Mouse (Mus musculus): ENCODE data around the gene Sirt7.
A peak's percentile ranks its signal among the peaks of the same experiment; 100 is the strongest.

Sirt7 gene

GRCm38 (mm10) chr11:120641255-120641654 lies 16.2 kb upstream of the Sirt7 start:
- no peak for DNase-seq (ENCODE audit: low read depth, low spot score)

- DNase-seq (ENCODE audit: low read depth, low spot score): no peak
These were observed 9.8 kb upstream of the Sirt7 start for GRCm38 (mm10) chr11:120634810-120635209.

GRCm38 (mm10) chr11:120633520-120634343 lies 8.7 kb upstream of the Sirt7 start, which contains the start of gene Mafg:
Gene Mafg (minus strand): TSS chr11:120633600.
- peak; percentile 98 for DNase-seq (ENCODE audit: low read depth, low spot score)

GRCm38 (mm10) chr11:120632559-120633519 lies 7.8 kb upstream of the Sirt7 start:
- peak; percentile 89 for DNase-seq (ENCODE audit: low read depth, low spot score)

- no peak for DNase-seq (ENCODE audit: low read depth, low spot score)
These were observed 6.8 kb upstream of the Sirt7 start for GRCm38 (mm10) chr11:120631726-120632448.

GRCm38 (mm10) chr11:120630881-120631725 lies 6.1 kb upstream of the Sirt7 start:
- DNase-seq (ENCODE audit: low read depth, low spot score): no peak

- DNase-seq (ENCODE audit: low read depth, low spot score): peak; percentile 77
These were observed 5.4 kb upstream of the Sirt7 start for GRCm38 (mm10) chr11:120630401-120630871.

- DNase-seq (ENCODE audit: low read depth, low spot score): peak; percentile 78
These were observed 4.9 kb upstream of the Sirt7 start for GRCm38 (mm10) chr11:120629911-120630310.

GRCm38 (mm10) chr11:120629341-120629730 lies 4.3 kb upstream of the Sirt7 start:
- no peak for DNase-seq (ENCODE audit: low read depth, low spot score)

- DNase-seq (ENCODE audit: low read depth, low spot score): no peak
These were observed 3.7 kb upstream of the Sirt7 start for GRCm38 (mm10) chr11:120628601-120629340.

GRCm38 (mm10) chr11:120627468-120628300 lies 2.6 kb upstream of the Sirt7 start:
- no peak for DNase-seq (ENCODE audit: low read depth, low spot score)

GRCm38 (mm10) chr11:120626785-120627467 lies 1.9 kb upstream of the Sirt7 start:
- no peak for DNase-seq (ENCODE audit: low read depth, low spot score)

- DNase-seq (ENCODE audit: low read depth, low spot score): peak; percentile 91
These were observed 344 bp downstream of the Sirt7 start for GRCm38 (mm10) chr11:120624680-120625111.

- peak; percentile 88 for DNase-seq (ENCODE audit: low read depth, low spot score)
These were observed 920 bp downstream of the Sirt7 start for GRCm38 (mm10) chr11:120623961-120624679.

GRCm38 (mm10) chr11:120622805-120623204 lies 2.2 kb downstream of the Sirt7 start:
- no peak for DNase-seq (ENCODE audit: low read depth, low spot score)

- no peak for DNase-seq (ENCODE audit: low read depth, low spot score)
These were observed 4.8 kb downstream of the Sirt7 start for GRCm38 (mm10) chr11:120620195-120620594.

All from 3T3-L1 (cell line).